Mouse (Mus musculus): ENCODE data around the gene Pced1b.
"Not testable (repeated sequence)": the region's sequence is repeated elsewhere in the genome, so short reads cannot be mapped to it uniquely, and the experiment has no call there.

The Pced1b gene

DNA sequence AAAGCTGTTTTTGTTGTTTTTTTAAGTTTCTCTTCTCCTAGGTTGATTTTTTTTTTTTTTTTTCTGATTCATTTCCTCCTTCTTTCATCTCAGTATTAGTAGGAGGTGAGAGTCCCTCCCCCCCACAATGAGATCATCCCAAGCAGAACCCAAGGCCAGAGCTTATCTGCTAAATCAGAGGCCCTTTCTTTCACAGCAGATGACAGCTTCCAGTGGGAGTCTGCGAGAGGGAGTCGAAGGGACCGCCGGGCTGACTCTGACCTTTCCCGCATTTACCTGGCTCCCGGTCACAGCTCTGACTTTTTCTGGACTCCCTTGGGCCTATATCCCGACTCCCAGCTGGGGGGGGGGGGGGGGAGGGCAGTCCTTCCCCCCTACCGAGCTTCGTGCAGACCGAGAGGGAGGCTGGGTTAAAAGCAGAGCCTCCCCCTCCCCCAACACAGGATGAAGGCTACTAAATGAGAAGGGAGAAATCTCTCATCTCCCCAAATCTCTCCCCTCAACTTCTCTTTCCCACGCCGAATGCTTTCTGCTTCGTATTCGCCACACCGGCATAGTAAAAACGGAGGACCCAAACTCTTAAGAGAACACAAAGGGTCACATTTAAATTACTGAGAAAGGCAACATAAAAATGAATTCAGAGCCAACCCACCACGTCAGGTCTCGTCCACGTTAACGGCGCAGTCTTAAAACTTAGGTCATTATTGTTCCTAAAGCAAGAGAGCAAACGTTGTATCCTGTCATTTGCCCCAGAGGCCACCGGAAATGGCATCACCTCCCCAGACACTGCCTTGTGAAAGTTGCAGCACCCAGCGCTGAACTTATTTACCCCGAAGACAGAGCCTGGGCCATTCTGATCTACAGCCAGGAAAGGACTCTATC, 126.5 kb downstream of the Pced1b start:
- DNase-seq (ENCODE audit: low spot score): no peak

DNA sequence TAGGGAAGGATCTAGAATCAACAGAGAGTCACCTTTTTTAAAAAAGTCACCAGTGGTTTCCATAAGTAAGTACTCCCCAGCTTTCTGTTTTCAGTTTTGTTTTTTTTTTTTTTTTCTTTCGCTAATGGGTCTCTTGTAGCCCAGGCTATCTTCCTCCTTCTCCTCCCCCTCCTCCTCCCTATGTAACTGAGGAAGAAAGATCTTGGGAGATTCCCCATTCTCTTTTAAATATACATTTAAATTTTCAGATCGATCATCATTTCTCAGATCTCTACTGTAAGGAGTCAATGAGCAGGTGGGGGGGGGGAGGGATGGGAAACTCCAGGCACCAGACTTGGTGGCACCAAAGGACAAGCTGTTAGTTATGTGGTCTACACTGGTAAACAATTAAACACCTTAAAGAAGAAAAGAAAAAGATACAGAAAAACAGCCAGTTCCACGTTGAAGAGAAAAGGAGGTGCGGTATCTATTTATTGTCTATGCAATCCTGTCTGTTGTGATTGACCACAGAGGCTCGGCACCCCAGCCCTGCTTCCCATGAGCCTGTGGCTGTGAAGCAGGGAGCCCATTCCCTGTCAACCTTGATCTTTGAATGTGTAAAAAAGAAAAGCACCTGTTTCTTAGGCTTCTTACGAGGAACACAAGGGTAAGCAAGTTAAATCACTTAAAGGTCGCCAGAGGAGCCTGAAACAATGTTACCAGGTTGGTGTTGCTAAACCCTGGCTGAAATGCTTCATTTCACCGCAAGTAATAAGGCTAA, 127.4 kb downstream of the Pced1b start:
- DNase-seq (ENCODE audit: low spot score): no peak

DNA sequence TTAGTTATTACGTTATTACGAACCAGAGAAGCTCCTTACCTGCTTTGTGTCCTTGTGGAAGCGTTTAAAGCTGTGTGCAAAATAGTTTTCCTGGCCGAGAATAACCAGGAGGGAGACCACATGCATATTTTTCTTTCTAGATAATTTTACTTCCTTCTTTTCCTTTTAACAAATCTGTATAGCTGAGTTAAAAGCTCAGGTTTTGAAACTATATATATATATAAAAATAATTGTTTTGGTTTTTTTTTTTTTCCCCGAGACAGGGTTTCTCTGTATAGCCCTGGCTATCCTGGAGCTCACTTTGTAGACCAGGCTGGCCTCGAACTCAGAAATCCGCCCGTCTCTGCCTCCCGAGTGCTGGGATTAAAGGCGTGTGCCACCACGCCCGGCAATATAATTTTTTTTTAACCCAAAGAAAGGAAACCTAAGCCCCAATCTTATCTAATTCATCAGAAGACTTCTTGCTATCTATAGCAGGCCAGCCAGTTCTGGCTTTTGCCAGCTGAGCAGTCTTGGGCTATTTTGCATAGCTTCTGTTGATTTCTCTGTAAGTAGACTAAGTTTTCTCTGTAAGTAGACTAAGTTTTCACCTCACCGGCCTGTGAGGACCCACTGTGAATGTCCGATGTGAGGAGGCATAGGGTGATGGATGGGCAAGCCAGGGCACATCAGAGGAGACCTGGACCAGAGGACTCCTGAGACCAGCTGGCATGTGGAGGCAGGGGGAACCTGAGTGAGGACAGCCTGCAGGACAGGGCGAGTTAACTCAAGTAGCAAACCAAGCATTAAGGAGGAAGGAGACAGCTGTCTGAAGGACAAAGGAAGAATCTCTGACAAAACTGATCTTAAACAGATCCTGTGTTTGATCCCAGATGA, 128.2 kb downstream of the Pced1b start:
- no peak for DNase-seq (ENCODE audit: low spot score)

DNA sequence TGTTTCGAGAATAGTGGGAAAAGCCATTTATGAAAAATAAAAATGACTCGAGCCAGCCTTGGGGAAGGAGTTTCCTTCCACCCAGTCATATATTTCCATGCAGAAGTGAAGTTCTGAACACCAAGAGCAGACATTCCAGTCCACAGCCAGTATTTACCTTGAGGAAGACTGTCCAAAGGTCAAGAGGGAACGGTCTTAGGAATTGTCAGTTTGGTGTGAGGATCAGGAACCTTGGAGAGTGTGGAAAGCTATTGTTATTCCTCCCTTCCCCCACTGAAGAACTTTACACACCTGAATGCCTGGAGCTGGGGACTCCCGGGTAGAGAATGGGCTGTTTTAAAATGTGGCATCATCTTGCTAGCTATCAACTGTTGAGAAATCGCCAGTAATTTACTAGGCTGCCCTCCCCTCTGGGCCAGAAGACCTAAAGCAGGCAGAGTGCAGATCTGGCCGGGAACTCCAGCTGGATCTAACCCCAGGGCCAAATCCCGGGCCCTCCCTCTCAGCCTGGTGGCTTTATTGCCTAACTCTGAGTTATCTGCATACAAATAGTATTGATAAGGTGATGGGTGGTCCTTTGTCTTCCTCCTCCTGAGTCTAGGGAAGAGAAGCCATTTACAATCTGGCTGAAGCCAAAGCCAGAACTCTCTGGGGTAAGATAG, 129.3 kb downstream of the Pced1b start:
- DNase-seq (ENCODE audit: low spot score): no peak

DNA sequence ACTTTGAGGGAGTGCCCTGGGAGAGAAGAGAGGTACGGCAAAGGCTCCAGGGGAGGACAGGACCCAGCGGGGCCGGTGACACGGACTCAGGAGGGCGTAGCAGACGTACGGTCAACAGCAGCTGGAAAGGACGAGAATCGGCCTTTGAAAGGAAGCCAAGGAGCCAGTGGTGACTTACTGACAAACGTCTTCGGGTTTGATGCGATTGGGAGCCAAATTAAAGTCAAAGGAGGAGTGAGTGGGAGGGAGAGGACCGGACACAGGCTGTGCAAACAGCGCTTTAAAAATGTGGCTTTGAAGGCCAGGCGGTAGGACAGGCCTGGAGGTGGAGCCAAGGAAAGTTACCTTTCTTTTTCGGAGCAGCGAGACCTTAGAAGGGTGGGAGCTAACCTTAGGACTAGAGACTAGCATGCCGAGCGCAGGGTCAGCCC, 129.9 kb downstream of the Pced1b start:
- DNase-seq (ENCODE audit: low spot score): no peak

DNA sequence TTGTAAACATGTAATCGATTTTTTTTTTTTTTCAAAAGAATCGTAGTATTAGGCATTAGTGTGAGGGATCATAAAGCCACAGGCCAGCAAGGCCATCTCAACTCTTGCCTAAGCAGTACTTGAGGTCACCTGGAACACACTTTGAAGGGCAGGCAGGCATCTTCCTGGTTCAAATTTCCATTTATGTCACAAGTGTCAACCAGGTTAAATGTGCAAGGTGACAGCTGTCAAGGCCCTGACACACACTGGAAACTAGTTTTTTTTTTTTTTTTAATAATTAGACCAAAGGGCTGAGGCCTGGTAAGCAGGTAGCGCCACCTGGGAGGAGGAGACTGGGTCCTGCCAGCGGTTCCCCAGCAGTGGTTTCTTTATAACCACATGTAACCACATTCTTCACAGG, 131.2 kb downstream of the Pced1b start:
- DNase-seq (ENCODE audit: low spot score): no peak

DNA sequence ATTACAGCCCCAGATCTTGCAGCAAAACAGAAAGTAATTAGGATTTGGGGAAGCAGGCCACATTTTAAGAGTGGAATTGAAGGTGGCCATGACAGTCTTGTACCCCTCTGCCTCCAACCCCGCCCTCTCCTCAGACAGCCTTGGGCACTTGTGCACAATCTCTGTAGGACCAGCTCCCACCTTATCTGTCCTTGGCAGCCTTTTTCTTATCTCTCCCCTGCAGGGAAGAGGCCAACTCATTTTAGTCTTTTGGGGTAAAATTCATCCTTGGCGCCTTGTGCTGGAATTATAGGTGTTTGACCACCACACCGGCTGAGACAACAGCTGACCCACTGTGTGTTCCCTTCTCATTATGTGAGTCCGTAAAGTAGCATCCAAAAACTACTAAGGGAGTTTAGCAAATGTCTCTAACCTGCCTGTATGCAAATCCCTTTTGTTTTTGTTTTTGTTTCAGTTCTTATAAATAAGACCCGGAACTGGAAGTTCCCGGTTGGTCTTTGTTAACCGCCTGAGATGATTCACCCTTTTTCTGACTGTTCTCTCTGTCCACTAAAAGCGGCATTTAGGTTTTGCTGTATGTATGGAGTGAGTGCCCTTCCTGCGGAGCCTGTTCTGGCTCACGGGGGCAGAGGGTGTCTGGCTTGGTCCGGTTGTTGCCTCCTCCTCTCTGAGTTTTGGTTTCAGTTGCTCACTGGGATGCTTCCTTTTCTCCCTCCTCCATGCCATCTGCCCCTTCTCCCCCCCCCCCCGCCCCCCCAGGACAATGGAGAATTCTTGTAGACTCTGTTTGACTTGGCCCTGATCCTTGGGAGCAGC, 132.8 kb downstream of the Pced1b start:
- DNase-seq (ENCODE audit: low spot score): no peak

DNA sequence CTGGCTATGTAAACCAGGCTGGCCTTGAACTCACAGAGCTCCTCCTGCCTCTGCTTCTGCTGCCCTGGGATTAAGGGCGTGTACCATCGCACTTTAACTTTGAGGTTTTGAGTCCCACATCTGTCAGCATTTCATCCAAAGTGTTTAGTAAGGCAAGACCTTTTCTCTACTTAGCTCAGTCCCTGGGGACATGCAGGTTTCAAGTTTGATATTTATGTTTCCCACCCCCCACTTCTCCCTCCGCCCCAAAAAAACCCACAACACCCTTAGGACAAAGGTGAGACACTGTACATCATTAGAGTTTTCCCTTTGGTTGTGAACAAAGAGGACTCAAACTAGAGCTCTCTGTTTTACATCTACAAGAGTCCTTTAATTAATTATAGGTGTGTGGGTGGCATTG, 135.7 kb downstream of the Pced1b start:
- DNase-seq (ENCODE audit: low spot score): no peak

DNA sequence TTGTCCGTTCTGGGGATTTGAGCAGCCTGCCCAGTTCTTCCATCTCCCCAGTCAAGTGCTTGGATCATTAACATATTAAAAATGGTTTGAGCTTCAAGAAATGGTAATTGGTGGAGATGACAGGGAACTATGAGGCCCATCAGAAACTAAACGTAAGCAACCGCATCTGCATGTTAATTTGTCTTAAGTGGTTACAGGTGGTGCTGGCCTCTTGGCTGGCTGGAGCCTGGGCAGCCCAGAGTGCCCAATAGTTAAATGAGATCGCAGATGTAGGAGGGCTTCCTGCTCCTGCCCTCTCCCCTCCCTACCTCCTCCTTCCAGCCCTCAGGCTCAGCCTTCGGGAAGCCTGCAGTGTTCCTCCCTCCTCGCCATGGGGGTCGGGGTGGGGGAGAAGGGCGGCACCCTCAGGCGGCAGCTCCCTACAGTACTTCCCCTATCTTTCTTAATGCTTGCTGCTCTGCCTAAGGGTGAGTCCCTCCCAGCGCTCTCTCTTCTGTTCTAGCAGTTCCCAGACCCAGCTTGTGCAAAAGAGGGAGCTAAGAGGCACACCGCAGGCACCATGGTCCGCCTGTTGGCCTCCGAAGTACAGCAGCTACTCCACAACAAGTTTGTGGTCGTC, 136.7 kb downstream of the Pced1b start:
- DNase-seq (ENCODE audit: low spot score): no peak

DNA sequence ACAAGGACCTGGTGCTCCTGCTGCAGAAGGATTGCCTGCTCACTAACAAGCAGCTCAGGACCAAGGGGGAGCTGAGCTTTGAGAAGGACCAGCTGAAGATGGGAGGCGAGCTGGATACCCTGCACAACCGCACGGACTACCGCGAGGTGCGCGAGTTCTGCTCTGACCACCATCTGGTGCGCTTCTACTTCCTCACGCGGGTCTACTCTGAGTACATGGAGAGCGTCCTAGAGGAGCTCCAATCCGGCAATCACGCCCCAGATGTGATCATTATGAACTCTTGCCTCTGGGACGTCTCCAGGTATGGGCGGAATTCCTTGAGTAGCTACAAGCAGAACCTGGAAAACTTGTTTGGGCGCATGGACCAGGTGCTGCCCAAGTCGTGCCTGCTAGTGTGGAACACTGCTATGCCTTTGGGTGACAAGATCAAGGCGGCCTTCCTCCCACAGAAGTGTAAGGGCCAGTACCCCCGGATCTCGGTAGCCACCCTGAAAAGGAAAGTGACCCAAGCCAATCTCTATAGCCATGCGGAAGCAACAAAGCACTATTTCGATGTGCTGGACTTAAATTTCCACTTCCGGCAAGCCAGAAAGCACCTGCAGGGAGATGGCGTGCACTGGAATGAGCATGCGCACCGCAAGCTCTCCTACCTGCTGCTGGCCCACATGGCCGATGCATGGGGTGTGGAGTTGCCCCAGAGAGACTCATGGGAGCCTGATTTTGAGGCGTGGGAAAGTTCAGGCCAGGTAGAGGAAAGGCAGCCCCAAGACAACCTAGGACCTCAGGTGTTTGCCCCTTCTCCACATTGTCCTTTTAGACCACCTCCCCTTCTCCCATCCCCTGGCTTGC, 137.5 kb downstream of the Pced1b start:
- DNase-seq (ENCODE audit: low spot score): no peak

DNA sequence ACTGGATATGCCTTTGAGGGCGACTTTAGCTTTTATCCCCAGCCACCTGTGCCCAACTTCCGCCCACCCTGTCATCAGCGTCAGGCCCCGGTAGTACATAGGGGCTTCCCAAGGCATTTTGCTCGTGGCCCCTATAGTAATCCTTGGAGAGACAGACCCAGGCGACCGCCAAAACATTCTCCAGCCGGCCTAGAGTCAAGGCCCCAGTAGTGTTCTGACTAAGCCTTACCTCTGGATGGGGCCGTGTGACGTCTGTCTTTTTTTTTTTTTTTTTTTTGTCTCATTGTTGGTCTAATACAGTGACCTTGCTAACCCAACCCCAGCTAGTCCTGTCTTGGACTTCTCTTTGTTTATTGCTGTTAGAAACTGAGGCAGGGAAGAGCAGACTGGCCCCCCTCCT, 138.3 kb downstream of the Pced1b start:
- DNase-seq (ENCODE audit: low spot score): not testable (repeated sequence)

DNA sequence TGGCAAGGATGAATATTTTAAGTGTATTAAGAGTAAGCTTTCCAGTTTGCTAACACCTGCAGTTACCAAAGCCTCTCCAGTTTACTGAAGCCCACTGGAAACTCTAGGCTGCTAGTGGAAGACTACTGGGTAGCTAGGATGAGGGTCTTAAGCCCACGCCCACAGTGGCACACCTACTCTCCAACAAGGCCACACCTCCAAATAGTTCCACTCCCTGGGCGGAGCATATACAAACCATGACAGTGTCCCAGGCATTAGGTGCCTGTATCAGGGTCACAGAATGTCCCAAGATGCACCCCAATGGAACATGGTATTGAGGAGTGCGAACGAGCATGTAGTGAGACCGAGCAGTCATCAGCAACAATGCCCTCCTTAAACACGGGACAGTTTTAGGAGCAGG, 140.9 kb downstream of the Pced1b start:
- DNase-seq (ENCODE audit: low spot score): no peak

DNA sequence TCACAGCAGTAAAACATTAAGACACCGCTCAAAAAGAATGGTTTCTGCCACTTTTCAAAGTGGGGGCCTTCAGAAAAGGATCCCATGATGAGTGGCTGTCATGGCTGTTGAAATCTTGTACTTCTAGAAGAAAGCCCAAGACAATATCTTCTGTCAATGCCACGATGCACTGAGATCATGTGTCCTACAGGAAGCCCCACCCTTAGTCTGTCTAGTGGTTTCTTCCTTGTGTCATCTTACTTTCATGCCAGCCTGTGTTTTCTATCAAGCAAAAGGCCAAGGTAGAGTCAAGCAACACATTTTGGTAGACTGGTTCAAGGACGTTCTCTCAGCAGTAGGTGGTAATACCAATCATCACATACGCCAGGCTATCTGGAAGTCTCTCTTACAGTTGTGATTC, 142.7 kb downstream of the Pced1b start:
- no peak for DNase-seq (ENCODE audit: low spot score)

DNA sequence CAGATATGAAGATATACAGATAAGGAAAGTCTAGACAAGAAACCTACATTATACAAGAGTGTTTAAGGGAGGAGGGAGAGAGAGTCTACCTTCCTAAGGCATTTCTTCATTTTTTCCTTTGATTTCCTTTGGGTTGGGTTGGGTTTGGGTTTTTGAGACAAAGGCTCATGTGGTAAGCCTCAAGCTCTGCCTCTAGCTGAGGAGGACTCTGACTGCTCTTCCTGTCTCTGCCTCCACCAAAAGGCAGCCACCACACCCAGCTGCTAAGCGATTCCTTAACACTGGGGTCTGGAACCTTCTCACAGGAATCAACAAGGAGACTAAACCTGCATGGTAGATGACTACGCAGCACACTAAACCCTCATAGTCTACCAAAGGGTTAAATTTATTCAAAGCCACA, 143.9 kb downstream of the Pced1b start:
- DNase-seq (ENCODE audit: low spot score): no peak

DNA sequence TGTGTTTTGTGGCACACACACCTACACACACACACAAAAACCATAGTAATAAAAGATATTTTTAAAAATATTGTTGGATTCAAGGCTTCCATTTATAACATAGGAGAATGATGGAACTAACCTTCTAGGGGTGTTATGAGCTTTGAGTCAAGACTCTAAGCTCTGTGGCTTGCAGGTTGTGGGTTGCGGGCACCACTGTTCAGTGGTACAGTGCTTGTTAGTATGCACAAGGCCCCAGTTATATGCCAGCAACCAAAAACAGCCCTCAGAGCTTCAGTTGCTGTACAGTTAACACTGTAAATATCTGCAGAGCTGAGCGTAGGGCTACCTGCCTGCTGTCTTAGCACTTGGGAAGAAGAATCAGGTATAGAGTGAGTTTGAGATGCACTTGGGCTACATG, 144.5 kb downstream of the Pced1b start:
- no peak for DNase-seq (ENCODE audit: low spot score)

DNA sequence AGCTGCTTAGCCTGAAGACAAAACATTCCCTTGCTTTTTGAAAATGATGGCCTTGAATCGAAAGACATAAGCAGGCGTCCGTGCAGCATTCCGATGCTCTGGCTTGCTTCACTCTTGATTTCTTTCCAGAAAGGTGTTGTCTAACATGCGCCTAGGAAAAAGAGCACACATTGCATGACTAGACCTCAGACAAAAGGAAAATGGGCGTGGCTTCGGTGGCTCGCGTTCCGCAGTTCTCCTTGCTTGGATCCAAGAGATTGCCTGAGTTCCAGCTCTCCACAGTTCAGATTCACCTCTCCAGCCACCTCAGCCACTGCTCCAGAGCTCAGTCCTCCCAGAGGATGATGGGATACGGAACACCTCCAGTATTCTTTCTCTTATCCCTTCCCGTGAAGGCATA, 147.7 kb downstream of the Pced1b start:
- DNase-seq (ENCODE audit: low spot score): no peak

DNA sequence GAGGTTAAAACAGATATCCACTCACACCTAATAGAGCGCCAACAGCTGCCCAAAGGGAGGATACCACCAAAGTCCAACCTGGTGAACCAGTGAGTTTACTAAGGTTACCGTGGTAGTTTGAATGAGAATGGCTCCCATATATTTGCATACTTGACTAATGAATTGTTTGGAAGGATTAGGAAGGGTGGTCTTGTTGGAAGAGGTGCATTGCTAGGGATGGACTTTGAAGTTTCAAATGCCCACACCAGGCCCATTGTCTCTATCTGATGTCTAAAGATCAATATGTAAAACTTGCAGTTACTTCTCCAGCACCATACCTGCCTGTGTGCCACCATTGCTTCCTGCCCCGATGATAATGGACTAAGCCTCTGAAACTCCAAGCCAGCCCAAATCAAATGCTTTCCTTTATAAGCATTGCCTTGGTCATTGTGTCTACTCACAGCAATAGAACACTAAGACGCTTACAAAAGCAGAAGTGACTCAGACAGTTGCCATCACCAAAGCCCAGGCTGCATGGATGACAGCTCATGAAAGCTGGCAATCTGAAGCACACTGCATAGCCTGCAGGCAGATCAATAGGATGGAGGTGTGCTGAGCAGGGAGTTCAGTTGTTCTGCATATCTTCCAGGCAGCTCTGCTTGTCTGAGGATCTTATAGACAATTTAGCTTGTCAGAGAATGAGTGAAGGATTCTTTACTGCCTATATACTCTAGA, 149.8 kb downstream of the Pced1b start:
- no peak for DNase-seq (ENCODE audit: low spot score)

DNA sequence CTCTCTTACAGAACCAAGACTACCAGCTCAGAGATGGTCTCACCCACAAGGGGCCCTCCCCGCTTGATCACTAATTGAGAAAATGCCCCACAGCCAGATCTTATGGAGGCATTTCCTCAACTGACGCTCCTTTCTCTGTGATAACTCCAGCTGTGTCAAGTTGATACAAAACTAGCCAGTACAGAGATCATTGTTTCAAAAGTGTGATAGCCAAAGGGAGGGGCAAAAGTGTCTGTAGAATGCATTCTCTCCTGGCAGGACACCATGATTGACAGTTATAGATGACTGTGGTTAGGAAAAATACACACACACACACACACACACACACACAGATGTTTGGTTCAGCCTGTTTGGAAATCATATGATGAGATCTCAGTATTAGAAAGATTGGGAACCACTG, 150.9 kb downstream of the Pced1b start:
- DNase-seq (ENCODE audit: low spot score): no peak

DNA sequence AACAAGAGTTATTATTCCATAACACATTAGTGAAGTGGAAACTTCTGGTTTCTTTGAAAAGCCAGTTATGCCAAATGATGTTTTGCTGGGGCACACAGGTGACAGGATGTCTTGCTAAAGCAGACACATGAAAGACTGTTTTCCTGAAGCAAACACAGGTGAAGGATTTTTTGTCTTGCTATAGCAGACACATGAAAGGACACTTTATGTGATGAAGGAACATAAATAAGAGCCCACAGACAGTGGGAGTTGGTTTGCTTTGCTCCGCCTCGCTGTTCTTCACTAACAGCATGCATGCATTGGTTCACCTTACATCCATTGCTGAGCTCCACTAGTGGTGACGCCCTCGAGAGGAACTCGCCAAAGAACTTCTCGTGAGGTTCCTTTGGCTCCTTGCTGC, 154.0 kb downstream of the Pced1b start:
- no peak for DNase-seq (ENCODE audit: low spot score)

Data from left cerebral cortex, adult 11 months (tissue).